Mouse (Mus musculus) left cerebral cortex, postnatal 4 days (tissue): ENCODE data around the gene Mamdc2. TPM values are rescaled to one million over a fixed set of nuclear protein-coding genes. Genes with fewer than 3 reads are reported as not detected.

Source experiments
- DNase-seq: peaks from one replicate; pipeline ENCODE4 v3.0.0-alpha.2; 2022
- intact Hi-C: fragments of 180-260 bp; cut with DNase I; formaldehyde crosslinking; loops from one replicate; pipeline ENCODE4 v1.15.1; 2025
- total RNA-seq, 2 experiments: library from RNA; stranded (reverse); gene quantifications; 2 replicates each; pipeline ENCODE4 v1.2.3; 2021

Mamdc2 gene
- total RNA-seq, 2 experiments from 2014 or later = 2.1 to 2.4 TPM

- DNase-seq = peak; percentile 56
- intact Hi-C loops = no loop called here
Observed at GRCm38 (mm10) chr19:23444910-23445845, 3.1 kb downstream of the Mamdc2 start.

DNA sequence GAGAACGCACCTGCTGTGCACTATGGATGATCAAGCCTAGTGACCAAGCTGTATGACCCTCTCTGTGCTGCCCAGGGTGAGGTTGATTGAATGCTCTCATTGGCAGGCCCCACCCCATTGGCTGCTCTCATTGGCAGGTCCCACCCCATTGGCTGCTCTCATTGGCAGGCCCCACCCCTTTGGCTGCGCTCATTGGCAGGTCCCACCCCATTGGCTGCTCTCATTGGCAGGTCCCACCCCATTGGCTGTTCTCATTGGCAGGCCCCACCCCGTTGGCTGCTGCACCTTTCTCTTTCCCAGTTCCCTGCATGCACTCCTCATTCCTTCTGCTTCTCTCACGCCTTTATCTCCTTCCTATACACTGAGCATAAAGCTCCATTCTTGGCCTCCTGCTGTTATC is 12.5 kb downstream of the Mamdc2 start:
- intact Hi-C loops = no loop called here
- DNase-seq = no peak

GRCm38 (mm10) chr19:23434433-23434832 is 13.8 kb downstream of the Mamdc2 start:
- intact Hi-C loops = no loop called here
- DNase-seq = no peak

DNA sequence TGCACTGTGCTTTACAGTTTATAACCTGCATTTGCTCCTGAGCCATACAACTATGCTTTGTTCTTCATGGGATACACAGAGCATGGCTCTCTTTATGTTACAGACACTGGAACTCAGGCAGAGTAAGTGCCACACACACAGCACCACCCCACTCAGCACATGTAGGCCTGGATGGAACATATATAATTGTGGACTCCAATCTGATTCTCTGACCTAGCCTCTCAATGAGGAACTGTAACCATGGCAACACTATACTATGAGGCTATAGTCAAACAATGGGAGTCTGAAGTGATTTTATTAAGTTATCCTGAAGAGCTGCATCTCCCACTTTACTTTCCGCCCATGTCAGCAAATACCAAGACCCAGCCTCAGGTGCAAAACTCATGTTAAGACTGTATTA is 30.6 kb downstream of the Mamdc2 start:
- intact Hi-C loops = no loop called here
- DNase-seq = no peak

GRCm38 (mm10) chr19:23410800-23411199 is 37.4 kb downstream of the Mamdc2 start:
- intact Hi-C loops = no loop called here
- no peak for DNase-seq

DNA sequence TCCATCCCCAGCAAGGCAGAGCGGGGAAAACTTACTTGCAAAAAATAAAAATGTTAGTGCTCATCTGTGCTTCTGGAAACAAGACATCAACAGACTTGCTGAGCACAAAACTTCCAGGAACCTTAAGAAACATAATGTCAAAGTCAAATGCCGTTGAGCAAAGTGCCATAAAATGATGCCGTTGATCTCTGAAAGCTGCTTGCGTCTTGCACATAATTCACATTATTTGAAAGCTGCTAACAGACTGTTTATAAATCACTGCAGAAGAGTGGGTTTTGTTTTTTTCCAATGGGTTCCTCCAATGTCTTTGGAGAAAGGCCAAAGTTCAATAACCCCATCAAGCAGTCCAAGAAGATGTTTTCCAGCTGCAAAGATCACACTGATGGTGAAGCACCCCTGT is 37.9 kb downstream of the Mamdc2 start:
- DNase-seq = no peak
- intact Hi-C loops = no loop called here

DNA sequence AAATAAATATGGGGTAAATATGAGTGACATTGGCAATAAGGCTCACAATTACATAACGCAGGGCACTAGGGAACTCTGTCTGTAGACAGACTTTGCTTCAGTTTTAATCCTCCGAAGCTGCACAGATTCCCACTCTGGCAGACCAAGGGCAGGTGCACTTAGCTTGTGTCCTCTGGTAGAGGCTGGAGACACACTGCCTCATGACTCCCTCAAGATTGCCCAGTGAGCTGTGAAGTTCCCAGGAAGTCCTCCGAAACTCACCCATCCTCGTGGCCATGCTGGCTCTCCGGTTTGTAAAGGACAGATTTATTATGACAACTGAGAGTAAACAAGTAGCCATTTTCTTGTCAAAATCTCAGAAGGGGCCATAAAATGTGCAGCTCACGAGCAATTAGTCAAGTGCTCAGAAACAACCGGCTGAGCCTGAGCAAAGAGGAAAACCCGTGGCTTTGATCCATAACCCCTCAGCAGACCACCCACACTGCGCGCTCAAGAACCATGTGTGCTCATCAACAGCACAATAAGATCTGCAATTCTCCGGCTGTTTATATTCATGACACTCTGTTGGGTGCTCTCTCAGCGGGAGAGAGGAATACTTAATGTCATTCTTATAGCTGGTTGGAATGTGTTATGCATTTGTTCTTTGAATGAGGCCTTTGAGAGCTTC is 46.6 kb downstream of the Mamdc2 start:
- peak; percentile 67 for DNase-seq
- intact Hi-C loops = no loop called here

- intact Hi-C loops = no loop called here
Observed at GRCm38 (mm10) chr19:23400485-23400884, 47.8 kb downstream of the Mamdc2 start.

GRCm38 (mm10) chr19:23395956-23396355 is 52.3 kb downstream of the Mamdc2 start:
- intact Hi-C loops = no loop called here
- no peak for DNase-seq

More at GRCm38 (mm10) chr19:23400485-23400884, 47.8 kb downstream of the Mamdc2 start:
- peak; percentile 41 for DNase-seq

DNA sequence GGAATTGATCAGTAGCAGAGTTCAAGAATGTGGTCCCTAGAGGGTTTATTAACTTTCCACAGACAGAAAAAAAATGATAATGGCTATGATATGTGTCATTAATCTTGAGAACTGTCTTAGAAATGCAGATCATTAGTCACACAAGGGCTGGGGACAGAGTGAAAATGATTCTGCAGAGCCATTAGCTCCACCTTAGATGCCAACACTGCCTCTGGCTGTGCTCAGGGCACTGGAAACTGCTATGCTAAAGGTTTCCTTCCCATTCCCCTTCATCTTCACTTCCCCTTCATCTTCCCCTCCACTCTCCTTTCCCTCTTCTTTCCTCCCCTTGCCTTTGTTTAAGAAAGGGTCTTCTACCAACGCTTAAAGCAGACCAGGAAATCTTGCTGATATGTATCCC is 53.6 kb downstream of the Mamdc2 start:
- no peak for DNase-seq
- intact Hi-C loops = no loop called here

DNA sequence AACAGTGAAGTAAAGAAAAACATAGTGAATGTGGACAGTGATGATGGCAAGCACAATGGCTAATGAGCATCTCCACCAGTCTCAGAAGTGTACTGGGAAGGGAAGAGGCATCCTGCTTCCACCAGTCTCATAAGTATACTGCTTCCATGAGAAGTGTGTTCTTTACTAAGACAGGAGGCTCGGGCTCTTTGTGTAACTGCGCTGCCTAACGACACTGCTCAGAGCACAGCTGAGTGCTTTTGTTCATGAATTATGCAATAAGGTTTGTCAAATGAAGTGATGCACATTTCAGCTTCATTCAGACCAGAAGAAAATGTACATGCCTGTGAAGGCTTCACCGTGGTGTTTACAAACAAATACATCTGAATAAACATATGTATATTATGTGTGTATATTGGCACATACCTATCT is 59.4 kb downstream of the Mamdc2 start:
- intact Hi-C loops = no loop called here
- DNase-seq = no peak

DNA sequence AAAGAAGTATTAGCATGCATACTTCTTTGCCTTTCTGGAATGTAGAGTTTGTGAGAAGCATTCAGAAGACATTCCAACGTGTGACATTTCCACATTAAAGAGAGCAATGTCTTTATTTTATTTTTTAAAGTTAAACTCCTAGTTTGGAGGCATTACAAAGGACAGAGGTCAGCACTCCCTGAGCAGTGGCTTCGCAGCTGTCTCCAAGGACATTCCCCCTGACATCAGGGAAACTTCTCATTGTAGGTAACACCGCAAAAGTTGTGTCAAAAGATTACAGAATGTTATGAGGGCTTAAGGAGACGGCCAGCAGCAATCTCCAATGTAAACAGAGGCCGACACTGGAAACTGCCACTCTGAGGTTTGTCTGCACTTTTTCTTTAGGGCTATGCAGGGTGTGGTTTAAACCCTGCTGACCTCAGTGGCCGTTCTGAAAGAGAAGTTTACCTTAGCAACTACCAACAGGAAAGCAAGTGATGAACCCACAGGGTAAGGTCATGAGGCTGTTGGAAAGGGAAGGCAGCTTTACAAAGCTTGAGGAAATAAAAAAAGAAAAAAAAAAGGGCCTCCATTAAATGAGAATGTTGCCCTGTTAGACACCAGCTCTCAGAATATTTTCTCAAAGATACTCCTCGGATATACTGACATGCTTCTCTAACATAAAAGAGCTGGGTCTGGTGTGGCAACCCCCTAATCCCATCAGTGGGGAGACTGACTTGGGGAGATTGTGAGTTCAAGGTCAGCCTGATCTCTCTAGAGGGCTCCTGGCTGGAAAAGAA is 60.0 kb downstream of the Mamdc2 start:
- intact Hi-C loops = no loop called here
- no peak for DNase-seq

DNA sequence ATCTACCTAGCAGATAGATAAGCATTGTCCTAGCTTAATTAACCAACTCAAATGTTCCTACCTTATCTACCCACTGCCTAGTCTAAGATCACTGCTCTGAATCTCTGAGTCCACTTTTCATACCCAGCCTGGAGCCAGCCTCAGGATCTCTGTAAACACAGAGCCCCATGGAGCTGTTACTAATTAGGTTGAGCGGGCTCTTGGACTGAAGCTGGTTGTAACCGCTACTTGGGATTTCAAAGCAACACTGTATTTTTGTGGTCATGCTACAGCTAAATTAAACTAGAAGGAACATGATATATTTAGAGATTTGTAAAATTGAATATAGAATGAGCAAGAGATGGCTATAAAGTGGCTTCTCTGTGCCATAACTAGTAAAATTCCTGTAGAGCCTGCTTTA is 65.8 kb downstream of the Mamdc2 start:
- DNase-seq = no peak
- intact Hi-C loops = no loop called here

DNA sequence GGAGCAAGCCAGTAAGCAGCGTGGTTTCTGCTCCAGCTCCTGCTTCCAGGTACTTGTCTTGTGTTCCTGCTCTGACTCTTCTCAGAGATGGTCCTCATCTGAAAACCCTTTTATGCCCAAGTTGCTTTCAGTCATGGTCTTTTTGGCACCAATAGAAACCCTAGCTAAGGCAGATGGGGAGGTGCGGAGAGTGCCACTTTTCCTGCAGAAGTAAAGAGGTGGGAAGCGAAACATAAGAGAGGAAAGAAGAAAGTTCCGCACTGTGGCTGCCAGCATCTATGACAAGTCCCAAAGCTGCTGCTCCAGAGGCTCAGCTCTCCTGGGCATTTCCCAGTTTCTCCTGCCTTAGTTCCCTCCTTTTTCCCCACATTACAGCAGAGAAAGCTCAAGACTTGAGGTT is 67.3 kb downstream of the Mamdc2 start:
- DNase-seq = no peak
- intact Hi-C loops = no loop called here

DNA sequence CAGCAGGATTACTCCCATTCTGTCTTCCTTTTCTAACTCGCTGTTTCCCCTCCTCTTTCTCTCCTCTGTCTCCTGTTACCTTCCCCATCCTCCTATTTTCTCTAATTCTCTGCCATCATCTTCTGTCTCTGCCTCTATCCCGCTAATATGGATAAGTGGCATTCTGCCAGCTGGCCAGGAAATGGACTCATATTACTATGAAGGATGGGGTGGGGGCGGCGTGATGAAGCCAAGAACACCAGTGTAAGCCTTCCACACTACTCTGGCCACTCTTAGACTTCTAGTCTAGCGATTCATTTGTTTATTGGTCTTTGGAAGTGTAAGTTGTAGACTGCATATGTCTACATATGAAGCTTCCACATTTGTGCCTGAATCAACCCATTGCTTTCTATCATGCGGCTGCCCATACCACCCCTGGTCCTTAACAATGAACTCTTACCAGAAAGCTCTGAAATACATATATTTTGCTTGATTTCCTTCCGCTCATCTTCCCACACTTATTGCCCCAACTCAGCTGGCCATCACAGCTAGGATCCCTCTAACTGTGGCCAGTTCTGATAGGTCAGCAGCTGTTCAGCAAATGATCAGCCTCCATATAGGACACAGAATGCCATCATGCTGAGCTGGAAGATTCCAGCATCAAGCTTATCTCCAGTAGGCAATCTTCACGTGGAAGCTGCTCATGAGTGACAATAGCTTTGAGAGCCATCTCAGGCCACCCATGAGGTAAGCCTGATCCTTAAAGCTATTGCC is 68.3 kb downstream of the Mamdc2 start:
- peak; percentile 84 for DNase-seq
- intact Hi-C loops = loop anchor here (5.0 to 10.0 kb wide), 2 partner anchors 305 to 377 kb away; partner anchors contain the start of genes Apba1 and Ptar1

GRCm38 (mm10) chr19:23376536-23377201 is 71.6 kb downstream of the Mamdc2 start:
- intact Hi-C loops = loop anchor here (5.0 to 10.0 kb wide), 2 partner anchors 308 to 381 kb away; partner anchors contain the start of genes Apba1 and Ptar1
- DNase-seq = no peak

DNA sequence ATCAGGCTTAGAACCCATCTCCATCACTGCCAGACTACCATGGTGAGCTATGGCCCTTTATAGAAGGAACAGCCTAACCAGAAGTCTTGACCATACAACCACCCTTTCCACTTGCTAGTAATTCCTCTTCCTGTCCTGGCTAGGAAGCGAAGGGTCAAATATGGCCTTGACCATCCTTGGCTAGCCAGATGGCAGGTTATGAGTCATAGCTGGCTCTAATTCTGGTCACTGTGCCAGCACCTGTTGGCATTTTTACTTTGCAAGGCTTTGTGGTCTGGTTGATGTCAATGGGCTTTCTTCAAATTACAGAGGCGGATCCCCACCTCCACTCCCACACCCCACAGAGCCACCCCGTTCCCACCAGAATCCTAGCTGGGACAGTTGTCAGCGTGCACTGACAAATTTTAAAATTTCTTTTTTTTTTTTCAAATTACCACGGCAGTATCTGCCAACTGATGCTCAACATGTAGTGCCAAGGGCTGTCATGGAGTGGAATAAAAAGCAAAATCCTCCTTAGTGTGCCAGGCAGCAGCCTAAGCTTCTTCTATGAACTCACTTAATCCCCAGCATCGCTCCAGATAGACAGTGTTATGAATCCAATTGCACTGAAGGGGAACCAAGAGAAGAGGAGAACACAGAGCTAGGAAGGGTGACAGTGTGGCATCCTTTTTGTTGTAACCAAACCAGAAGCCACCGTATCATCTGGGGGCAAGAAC is 73.1 kb downstream of the Mamdc2 start:
- intact Hi-C loops = loop anchor here (5.0 to 10.0 kb wide), 3 partner anchors 147 to 382 kb away; partner anchors contain the start of genes Apba1 and Ptar1
- peak; percentile 68 for DNase-seq

DNA sequence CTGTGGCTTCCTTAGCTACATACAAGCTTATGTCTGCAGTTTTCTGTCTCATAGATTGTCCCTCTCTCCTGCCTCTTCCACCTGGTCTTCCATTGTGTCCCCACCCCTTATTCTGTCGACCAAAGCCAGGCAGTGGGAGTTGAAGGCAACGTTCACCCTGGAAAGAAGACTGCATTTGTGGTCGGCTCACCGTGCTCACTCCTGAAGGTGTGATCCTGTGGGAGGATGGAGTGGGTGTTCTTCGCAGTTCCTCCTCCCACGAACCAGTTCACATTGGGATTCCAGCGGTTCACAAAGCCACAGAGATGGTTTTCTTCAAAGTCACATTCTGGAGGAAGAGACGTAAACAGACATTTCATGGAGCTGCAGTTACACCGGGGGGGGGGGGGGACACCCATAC is 74.5 kb downstream of the Mamdc2 start:
- intact Hi-C loops = loop anchor here (5.0 to 10.0 kb wide), 2 partner anchors 149 to 311 kb away; partner anchors contain the start of gene Ptar1
- DNase-seq = no peak

GRCm38 (mm10) chr19:23373287-23373686 is 75.0 kb downstream of the Mamdc2 start:
- DNase-seq = peak; percentile 87
- intact Hi-C loops = loop anchor here (5.0 to 10.0 kb wide), 2 partner anchors 149 to 312 kb away; partner anchors contain the start of gene Ptar1
